Mouse (Mus musculus): ENCODE data around the gene 6030445D17Rik.

6030445D17Rik gene

DNA sequence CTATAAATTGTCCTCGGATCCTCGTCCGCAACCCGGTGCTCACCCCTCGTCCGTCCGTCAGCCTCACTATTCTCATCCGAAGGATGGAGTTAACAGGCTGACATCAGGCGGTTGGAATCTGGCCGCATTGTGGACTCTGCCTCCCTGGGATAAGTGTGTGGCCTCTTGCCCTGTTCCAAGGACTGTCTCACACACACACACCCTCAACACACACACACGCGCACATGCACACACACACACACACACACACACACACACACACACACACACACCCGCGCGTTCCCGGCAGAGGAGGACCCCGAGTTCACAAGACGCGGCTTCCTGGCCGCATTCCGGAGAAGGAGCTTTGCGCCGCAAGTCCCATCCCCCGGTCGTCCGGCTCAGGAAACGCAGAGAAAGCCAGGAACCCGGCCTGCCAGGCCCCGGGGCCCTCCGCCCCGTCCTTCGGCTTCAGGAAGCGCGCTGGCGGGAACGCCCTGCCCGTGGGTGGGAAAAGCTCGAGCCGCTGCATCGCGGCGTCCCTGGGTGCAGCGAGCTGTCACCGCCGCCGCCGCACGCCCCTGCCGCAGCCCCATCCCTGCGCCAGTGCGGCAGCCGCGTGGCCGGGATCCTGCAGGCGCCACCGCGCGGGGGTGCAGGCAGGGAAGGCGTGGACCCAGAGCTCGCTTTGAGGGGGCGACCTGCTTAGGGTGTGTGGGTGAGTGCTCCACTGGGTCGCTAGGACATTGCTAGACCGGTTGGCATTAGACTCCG is at the start of gene 6030445D17Rik:
Gene 6030445D17Rik (plus strand): TSS at position 165 of the 753 bp plus-strand sequence.
- DNase-seq (ENCODE audit: low read depth, low spot score), result peak; percentile 67

DNA sequence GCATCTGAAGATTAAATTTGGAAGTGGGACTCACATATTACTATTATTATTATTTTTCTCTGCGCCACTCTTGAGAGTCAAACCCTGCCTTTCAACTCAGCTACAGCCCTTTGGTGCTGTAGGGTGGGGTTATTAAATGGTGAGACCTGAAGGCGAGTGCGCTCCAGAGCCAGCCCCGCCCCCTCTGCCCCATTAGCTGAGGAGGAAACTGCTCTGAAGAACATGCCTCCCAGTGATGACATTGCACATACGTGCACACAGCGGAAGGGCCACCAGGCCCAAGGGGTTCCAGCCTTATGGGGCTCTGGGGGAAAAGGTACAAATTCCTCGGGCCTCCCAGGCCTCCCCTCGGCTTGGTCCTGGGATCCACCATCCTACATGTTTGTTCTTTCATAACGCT is 46.6 kb upstream of the 6030445D17Rik start:
- DNase-seq (ENCODE audit: low read depth, low spot score), result no peak

DNA sequence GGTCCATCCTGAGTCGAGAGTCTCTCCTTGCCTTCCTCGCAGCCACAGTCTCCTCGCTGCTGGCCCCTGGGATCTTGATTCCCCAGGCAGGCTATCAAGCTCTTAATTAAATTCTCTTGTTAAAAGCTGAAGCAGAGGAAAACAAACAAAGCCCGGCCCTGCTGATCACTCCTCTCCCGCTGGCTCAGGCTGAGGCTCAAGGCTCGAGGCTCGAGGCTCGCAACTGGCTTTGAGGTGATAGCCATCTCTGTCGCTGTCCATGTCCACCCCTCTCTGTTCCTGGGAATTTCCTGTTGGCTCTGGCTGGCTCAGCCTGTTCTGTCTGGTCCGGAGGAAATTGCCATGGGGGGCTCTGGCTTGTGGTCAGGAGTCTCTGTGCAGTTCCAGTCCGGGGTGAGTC is 43.1 kb upstream of the 6030445D17Rik start:
- no peak for DNase-seq (ENCODE audit: low read depth, low spot score)

DNA sequence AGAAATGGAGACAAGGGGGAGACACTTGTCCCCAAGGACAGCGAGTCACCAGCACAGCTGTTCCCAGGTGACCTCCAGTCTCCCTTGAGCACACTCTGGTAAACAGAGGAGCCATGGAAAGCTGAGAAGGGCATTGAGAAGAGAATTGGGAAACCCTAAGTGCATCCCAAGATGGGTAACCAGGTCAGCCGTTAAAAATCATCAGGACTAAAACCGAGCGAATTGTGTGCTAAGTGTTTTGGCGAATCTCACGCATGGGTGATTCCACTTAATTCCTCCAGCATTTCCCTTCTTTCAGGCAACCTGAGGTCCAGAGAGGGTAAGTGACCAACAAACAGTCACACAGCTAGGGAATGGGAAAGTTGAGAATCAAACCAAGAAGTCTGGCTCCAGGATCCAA is 42.7 kb upstream of the 6030445D17Rik start:
- DNase-seq (ENCODE audit: low read depth, low spot score), result no peak

DNA sequence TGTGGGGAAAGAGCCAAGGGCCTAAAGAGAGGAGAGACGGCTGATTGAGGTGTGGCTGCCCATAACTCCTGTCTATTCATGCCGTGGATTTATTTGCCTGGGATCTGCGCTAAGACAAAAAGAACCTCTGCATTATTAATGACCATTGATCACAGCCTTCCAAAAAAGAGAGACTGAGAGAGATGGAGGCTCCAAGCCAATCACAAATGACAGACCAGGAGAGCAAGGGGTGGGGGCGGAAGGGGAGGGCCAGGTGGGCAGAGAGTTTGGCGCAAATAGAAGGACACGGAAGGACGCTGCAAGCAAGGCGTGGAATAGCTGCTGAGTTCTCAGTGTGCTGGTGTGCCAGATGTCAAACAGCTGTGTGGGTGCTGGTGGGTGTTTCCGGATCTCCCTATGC is 38.8 kb upstream of the 6030445D17Rik start, which contains the start of gene Htr1d:
Gene Htr1d (plus strand): TSS at position 301 of the 400 bp plus-strand sequence.
- no peak for DNase-seq (ENCODE audit: low read depth, low spot score)

DNA sequence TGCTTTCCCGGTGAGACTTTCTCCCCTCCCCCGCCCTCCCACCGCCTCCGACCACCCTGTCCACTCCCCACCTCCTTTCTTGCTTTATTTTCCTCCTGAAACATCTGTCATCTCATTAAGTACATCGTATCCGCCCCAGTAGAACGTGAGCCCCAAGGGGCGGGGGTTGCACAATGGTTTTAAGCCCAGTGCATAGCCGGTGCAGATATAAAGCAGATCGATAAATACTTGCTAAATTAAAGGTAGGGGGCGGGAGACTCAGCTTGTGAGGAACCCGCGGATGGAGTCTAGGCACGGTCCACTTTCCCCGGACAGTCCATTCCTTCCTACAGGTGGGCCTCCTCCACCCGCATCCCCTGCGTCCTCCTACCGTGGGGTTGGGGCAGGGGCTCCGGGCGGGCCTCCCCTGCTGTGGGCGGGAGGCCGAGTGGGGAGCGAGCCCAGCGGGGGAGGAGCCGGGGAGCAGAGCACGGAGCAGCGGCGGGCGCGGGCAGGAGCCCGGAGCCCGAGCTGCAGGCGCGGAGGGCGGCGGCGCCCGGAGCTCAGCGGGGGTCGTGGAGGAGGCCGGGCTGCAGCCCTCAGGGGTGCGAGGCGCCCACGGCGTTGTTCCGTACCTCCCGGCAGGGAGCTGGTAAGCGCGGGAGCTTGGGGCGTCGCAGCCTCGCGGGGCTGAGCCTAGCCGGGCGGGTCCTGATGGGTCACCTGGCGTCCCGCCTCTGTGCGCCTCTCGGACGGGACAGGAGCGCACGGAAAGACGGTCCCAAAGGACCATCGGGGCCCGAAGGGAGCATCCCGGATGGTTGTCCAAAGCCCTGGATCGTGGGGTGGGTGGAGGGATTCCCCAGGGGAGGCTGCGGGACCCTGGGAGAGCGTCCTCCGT is 37.7 kb upstream of the 6030445D17Rik start:
- DNase-seq (ENCODE audit: low read depth, low spot score), result no peak

DNA sequence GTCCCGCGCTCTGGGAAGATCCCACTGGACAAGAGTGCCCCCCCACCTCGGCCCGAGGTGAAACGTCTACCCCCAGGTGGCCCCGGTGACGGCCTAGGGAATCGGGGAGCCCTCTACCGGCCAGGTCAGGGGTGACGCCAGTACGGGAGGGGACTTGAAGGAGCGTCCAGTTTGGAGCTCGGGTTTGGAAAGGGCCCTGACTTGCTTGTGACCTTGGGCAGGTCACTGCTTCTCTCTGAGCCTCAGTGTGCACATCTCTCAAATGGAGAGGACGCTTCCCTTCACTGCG is 37.1 kb upstream of the 6030445D17Rik start:
- no peak for DNase-seq (ENCODE audit: low read depth, low spot score)

DNA sequence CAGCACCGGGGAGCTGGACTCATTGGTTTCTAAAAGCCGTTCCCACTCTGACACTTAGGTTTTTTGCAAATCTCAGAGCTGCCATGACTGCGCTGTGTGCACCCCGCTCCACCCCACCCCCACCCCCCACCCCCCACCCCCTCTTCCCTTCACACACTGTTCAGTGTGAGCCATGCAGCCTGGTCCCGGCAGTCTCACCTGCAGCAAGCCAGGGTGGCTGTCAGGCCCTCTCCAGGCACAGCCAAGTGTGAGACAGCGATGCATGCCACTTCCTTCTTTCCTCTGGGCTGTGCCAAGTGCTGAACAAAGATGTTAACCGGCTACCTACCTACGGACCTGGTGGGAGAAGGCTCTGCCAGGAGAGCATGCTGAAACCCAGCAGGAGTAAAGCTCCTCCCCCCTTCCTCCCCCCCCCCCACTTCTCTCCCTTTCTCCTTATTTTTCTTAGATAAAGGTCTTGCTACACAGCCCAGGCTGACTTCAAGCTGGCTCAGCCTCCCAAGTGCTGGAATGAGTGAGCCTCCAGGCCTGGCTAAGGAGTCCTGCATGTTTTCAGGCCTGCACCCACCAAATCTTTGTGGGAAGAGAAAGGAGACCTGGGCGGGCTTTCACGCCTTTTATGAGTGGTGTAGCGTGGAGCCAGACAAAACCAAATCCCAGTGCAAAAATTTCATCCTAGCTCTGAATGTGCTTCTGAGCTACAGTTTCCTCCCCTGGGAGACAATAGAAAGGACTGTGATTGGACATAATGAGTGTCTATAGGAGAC is 31.3 kb upstream of the 6030445D17Rik start:
- DNase-seq (ENCODE audit: low read depth, low spot score), result no peak

DNA sequence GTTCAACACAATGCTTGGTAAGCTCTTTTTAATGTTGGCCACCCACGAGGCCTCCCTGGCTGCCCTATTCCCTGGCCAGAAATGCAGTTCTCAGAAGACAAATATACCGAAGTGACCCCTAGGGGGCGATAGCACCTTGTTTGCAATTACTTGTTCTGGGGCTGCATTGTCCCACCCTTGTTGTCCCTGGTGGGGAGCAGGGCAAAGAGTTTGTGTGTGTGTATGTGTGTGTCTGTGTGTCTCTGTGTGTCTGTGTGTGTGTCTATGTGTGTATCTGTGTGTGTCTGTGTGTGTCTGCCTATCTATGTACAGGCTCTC is 30.7 kb upstream of the 6030445D17Rik start:
- DNase-seq (ENCODE audit: low read depth, low spot score), result peak; percentile 90

DNA sequence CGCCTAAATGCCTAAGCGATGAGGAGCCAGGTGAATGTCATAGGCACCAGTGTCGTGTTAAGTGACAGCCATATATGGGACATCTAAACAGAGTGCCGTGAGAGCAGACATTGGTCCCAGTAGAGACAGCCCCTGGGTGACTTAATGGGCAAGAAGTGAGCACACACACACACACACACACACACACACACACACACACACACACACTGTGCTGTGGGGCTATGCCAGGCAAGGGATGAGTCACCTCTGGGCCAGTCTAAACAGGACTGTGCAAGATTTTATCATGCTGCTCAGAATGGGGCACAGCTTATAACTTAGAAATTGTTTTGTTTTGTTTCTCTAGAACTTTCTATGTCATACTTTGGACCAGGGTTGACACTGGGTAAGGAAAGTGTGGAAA is 28.0 kb upstream of the 6030445D17Rik start:
- no peak for DNase-seq (ENCODE audit: low read depth, low spot score)

DNA sequence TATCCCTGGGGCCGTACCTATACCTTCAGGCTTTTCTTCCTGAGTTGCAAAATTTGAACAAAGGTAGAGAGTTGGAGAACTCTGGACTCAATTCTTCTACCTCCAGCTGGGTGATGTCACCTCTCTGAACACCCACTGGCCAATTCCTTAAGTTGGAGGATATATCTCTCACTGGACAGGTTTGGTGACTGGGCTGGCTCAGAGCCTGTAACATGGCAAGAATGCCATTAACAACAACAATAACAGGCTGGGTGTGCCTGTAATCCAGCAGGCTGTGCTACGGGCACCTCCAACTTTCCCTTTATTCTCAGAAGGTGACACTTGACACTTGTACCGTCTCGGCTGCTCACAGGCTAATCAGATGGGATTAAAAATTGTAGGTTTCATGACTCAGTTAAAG is 22.9 kb upstream of the 6030445D17Rik start:
- no peak for DNase-seq (ENCODE audit: low read depth, low spot score)

DNA sequence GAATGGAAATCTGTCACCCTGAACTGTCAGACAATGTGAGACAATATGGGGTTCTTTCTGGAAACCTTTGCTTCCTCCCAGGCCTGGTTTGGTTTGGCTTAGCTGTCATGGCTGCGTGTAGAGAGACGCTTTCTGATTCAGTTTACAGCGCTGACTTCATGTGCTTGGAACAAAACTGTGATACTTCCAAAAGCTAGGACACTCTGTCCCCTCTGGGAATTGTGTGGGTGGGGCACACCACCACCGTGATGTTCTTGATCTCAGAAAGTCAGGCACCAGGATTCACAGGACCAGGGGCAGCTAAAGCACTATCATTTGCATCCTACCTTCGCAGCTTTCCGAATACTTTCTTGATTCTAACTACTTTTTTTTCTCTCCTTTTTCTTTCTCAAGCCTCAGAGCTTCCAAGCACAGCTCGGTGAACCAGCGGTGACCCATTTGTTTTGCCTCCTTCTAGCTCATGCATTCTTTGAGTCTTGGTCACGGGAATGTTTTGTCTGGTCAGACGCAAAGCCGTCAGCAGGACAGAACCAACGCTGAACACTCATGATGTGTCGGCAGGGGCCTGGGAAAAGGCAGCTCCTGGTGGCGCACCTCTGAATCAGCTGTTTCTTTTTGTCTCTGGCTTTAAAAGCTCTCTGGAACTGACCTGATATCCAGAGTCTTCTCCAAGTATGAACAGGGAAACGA is 20.6 kb upstream of the 6030445D17Rik start:
- no peak for DNase-seq (ENCODE audit: low read depth, low spot score)

DNA sequence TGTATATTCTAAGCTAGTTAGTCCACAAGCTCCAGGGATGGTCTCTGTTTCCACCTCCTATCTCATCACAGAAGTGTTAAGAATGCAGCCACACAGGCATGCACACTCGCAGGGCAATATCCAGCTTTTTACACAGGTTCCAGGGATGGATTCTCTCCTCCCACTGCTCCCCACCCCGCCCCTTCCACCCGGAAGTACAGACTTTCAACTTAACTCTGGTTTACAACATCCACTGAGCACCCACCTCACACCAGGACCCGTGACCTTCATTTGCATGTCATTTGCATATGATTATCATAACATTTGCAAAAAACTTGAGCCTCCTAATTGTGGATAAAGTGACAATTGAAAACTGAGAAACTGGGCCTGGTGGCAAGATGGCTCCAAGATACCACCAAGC is 17.5 kb upstream of the 6030445D17Rik start:
- no peak for DNase-seq (ENCODE audit: low read depth, low spot score)

DNA sequence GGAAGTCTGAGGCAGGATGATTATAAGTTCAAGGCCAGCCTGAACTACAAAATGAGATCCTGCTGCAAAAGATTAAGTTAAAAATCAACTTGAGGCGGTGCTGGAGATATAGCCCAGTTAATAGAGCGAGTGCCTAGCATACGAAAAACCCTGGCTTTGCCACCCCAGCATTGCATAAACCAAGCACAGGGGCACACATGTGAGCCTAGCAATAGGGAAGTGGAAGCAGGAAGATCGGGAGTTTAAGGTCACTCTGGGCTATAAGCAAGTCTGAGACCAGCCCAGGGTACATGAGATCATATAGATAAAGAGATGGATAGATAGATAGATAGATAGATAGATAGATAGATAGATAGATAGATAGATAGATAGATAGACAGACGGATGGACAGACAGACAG is 12.3 kb upstream of the 6030445D17Rik start:
- DNase-seq (ENCODE audit: low read depth, low spot score), result no peak

DNA sequence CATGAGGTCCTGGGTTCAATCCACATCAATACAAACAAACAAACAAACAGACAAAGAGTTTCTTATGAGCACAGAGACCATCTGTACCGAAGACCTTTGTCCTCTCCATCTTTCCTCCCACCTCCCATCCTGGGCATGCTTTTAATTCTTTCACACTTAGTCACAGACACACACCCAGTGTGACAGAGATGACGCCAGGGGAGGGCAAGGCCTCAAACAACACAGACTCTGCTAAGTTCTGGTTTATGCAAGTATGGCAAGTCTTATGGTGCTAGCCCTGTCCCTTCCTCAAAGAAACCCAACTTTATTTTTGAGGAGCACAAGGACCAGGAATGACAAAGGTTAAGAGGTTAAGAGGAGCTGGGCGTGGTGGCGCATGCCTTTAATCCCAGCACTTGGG is 11.8 kb upstream of the 6030445D17Rik start:
- no peak for DNase-seq (ENCODE audit: low read depth, low spot score)

DNA sequence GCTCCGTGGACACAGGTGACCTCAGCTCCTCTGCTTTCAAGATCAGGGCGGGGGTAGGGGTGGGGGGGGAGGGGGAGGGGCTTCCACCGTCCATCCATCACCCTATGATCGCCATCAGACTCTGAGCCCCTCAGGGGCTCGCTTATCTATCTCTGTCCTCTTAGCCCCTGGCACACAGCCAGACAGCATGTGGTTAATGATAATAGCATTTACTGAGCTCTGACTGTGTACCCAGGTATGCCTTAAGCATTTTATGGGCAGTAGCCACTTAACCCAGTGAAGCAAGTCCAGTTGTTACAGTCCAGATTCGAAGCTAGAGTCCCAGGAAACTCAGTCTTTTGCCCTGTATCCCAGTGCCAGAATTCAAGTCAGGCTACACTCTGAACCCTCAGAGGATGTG is 10.5 kb upstream of the 6030445D17Rik start:
- DNase-seq (ENCODE audit: low read depth, low spot score), result peak; percentile 61

DNA sequence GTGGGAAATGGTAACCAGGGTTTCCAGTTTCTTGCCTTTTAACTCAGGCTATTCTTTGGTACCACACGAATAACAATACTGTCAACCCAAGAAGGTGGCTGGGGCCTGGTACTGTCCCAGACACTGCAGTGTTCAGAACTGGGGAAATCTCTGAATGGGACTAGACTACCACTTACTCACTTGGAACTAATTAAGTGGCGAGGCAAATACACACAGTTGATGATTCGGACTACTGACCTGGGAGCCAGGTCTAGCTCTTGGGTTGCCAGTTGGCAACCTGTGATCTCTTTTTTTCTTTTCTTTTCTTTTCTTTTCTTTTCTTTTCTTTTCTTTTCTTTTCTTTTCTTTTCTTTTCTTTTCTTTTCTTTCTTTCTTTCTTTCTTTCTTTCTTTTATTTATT is 9.8 kb upstream of the 6030445D17Rik start:
- no peak for DNase-seq (ENCODE audit: low read depth, low spot score)

DNA sequence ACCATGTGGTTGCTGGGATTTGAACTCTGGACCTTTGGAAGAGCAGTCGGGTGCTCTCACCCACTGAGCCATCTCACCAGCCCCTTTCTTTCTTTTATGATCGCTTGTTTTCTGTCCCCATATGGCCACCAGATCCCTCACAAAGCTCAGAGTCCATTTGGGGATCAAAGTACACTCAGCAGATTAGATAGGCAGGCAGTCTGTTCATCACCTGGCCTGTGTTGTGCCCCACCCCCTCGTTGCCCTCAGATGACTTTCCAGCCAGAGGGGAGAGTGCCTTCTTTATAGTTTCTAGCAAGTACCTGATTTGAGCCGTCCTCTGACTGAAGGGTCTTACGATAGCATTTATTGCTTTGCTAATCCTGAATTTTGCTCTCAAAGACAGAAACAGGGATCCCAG is 9.3 kb upstream of the 6030445D17Rik start:
- no peak for DNase-seq (ENCODE audit: low read depth, low spot score)

DNA sequence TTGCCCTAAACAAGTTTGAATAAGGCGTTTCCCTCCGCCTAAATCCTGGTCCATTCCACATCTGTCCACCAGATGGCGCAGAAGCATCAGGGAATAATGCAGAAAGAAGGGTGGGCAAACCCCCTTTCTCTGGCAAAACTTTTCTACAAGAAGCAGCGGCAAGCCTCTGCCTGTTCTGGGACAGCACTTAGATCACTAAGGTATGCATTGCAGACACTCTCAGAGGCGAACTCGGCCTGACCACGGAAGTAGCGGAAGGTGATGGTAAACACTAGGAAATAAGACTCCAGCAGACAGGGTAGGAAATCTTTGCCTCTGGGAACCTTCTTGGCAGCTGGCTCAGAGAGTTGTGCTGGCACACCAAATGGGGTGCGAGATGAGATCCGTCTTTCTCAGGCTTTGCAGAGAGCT is 7.2 kb upstream of the 6030445D17Rik start:
- DNase-seq (ENCODE audit: low read depth, low spot score), result peak; percentile 89

DNA sequence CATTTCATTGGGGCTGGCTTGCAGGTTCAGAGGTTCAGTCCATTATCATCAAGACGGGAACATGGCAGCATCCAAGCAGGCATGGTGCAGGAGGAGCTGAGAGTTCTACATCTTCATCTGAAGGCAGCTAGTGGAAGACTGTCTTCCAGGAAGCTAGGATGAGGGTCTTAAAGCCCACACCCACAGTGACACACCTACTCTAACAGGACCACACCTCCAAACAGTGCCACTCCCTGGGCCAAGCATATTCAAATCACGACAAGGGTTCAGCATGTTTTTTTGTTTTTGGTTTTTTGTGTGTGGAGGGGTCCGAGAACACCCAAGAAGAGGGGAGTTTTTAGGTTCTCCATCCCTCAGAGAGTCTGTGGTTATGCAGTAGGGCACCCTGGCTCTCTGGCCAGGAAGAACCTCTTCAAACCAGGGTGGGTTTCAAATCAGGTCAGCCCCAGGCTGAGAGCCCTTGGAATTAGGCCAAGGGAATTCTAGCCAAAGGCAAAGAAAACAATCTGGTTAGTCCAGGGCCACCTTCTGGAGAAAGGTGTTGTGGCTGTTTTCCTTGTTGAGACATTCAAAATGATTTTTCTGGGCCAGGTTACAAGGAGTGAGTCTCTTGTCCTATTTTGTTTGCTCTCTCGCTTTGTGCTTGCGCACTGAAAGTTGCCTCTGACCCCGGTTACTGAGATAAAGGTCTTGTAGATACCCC is 5.4 kb upstream of the 6030445D17Rik start:
- DNase-seq (ENCODE audit: low read depth, low spot score), result no peak

DNA sequence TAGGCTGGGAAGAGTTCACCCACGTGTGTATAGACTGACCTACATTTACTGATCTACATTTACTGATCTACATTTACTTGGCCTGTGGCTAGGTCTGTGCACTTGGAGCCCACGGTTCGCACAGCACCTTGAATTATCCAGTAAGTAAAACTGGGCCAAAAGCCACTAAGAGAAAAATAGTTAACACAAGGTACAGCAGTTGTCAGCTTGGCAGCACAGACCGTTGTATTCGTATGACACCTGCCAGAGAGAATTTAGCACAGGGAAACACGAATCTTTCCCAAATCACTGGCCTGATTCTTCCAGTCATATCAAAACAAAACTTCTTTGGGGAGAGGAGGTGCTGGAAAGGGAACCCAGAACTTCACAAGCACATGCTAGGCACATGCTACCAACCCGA is 3.8 kb upstream of the 6030445D17Rik start:
- no peak for DNase-seq (ENCODE audit: low read depth, low spot score)

Measured in mesoderm, embryonic 11.5 days (tissue).